Mouse (Mus musculus): ENCODE results near the gene Abhd11. TPM values are rescaled to one million over a fixed set of nuclear protein-coding genes. Genes with fewer than 3 reads are reported as not detected.

Abhd11 gene
- total RNA-seq, 2 experiments from 2014 or later = 30.0 to 32.7 TPM

GRCm38 (mm10) chr5:134999797-135000196 is 9.2 kb upstream of the Abhd11 start:
- Histone ChIP-seq H3K4me3 (no peak overlapping the region), H3K27ac (no peak overlapping the region)
- no peak for TF ChIP-seq CTCF (conservative IDR thresholded peaks at IDR 0.05)
- no peak for DNase-seq (ENCODE audit: low spot score in 2 of 2)

- DNase-seq (ENCODE audit: low spot score in 2 of 2) = no peak
- no peak overlapping the region for H3K27ac ChIP-seq
- H3K4me3 ChIP-seq = no peak overlapping the region
- no peak for TF ChIP-seq CTCF (conservative IDR thresholded peaks at IDR 0.05)
These were observed 8.2 kb upstream of the Abhd11 start for GRCm38 (mm10) chr5:135000751-135001150.

- DNase-seq (ENCODE audit: low spot score in 2 of 2) = no peak
- H3K4me3 ChIP-seq = no peak overlapping the region
- peak; percentile 47 for TF ChIP-seq CTCF (conservative IDR thresholded peaks at IDR 0.05)
- no peak overlapping the region for H3K27ac ChIP-seq
These were observed 7.6 kb upstream of the Abhd11 start for GRCm38 (mm10) chr5:135001309-135001708.

GRCm38 (mm10) chr5:135002151-135002550 is 6.8 kb upstream of the Abhd11 start:
- Histone ChIP-seq H3K4me3 (no peak overlapping the region), H3K27ac (no peak overlapping the region)
- TF ChIP-seq CTCF (conservative IDR thresholded peaks at IDR 0.05) = no peak
- no peak for DNase-seq (ENCODE audit: low spot score in 2 of 2)

DNA sequence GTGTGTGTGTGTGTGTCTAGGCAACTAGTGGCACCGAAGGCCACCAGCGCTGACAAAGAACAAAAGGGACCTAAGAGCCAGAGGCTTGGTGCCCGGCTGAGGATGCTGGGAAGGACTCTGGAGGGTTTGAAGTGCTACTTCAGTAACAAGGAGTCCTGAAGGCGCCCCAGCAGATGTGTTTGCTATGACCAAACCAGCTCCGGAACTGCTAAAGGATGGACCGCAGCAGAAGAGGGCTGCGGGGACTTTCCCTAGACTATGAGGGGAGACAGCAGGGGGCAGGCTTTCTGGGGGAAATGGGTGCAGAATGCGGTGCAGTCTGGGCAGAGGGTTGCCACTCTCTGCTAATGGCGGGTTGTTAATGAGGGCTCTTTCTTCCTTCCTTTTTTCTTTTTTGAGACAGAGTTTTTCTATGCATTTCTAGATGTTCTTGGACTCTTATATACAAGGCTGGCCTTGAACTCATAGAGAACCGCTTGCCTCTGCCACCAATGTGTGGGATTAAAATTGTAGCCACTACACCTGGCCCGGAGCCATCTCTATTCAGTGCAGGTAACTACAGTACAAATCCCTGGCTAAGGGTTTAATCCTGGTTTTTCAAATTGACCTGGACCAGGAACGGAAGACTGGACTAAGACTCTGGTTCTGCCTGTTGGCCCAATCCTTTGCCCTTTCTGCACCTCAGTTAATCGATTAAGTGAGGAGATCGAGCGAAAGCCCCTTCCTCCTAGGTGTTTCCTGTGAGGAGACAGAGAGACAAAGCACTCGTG is 965 bp upstream of the Abhd11 start:
- Histone ChIP-seq H3K4me3 (peak overlapping the region; percentile 92), H3K27ac (peak overlapping the region; percentile 99)
- TF ChIP-seq CTCF (conservative IDR thresholded peaks at IDR 0.05) = peak; percentile 34
- DNase-seq (ENCODE audit: low spot score in 2 of 2) = no peak

DNA sequence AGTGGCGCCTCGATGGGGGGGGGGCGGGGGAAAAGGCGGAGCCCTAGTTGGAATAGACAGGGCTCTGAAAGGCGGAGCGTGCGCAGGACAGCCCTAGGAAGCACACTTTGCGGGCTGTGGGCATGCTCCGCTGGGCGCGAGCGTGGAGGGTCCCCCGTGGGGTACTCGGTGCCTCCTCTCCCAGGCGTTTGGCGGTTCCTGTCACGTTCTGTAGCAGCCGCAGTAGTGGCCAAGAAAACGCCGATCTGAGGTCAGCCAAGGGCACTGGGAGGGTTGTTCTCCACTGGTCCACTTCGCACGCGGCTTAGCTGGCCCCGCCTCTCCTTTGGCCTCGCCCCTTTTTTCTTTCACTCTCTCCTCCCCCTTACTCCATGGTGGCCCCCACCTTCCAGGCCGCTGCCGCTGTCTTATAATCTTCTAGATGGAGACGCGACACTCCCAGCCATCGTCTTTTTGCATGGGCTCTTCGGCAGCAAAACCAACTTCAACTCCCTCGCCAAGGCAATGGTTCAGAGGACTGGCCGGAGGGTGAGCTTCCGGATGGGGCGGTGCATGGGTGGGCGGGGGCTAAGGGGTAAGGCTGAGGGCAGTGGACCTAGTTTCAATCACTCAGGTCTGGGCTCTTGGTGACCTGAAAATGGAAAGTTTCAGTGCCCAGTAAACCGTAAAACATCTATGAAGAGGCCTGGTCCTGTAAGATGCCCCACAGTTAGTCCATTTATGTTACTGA is 803 bp downstream of the Abhd11 start:
- peak; percentile 66 to 80 for DNase-seq (ENCODE audit: low spot score in 2 of 2)
- Histone ChIP-seq H3K4me3 (peak overlapping the region; percentile 92), H3K27ac (peak overlapping the region; percentile 99)
- no peak for TF ChIP-seq CTCF (conservative IDR thresholded peaks at IDR 0.05)

DNA sequence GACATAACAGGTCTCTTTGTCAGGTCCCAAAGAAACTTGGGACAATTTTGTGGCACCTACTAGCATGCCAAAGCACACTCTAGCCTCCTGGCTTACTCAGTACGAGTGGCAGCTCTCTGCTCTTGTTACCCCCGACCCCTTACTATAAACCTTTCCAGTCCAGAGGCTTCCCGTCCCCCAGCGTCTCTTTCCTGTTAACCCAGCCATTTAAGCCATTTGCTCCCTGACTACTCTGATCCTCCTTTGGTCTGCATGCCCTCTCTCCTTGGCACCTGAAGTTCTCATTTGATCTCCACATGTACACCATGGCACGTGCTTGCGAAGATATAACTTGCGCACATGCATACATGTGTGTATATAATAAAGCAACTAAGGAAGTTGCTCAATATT is 1.4 kb downstream of the Abhd11 start:
- DNase-seq (ENCODE audit: low spot score in 2 of 2) = no peak
- TF ChIP-seq CTCF (conservative IDR thresholded peaks at IDR 0.05) = no peak
- Histone ChIP-seq H3K27ac (peak overlapping the region; percentile 99), H3K4me3 (peak overlapping the region; percentile 92)

GRCm38 (mm10) chr5:135010841-135011743 is 2.1 kb downstream of the Abhd11 start:
- no peak overlapping the region for H3K27ac ChIP-seq
- TF ChIP-seq CTCF (conservative IDR thresholded peaks at IDR 0.05) = no peak
- no peak overlapping the region for H3K4me3 ChIP-seq
- DNase-seq (ENCODE audit: low spot score in 2 of 2) = no peak

DNA sequence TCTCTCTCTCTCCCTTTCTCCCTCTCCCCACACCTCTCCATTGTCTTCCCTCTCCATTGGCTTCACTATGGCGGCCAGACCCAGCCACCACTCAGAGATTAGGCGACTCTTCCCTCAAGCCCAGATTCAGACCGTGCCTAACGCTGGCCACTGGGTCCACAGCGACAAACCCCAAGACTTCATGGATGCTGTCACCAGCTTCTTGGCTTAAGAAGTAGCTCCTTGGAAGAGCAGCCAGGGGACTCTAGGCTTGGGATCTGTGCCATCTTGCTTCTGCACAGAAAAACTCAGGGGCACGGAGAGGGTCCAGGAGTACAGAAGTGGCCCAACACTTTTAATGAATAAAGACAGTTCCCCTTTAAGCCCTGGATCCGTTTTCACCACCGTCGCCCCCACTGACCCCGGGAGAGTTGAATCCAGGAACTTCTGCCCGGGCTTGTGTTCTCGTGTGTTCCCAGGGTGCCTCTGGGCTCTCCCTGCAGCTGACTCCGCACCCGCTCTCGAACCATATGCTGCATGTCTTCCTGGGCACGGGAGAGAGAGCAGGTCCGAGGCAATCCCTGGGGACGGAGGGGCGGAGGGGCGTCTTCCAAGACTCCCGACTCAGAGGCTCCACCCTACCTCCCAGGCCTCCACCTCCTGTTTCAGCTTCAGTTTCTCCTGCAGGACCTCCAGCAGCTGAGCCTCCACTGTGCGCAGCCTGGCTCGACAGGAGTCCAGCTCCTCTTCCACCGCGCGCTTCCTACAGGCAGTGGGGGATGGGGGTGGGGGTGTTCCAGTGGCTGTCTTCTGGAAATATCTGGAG is 3.1 kb downstream of the Abhd11 start:
- DNase-seq (ENCODE audit: low spot score in 2 of 2) = no peak
- no peak overlapping the region for H3K4me3 ChIP-seq
- TF ChIP-seq CTCF (conservative IDR thresholded peaks at IDR 0.05) = no peak
- H3K27ac ChIP-seq = no peak overlapping the region

GRCm38 (mm10) chr5:135012671-135013441 is 3.9 kb downstream of the Abhd11 start:
- H3K4me3 ChIP-seq = no peak overlapping the region
- DNase-seq (ENCODE audit: low spot score in 2 of 2) = peak; percentile 55 to 81
- no peak overlapping the region for H3K27ac ChIP-seq
- TF ChIP-seq CTCF (conservative IDR thresholded peaks at IDR 0.05) = peak; percentile 72

GRCm38 (mm10) chr5:135015497-135015896 is 6.5 kb downstream of the Abhd11 start:
- Histone ChIP-seq H3K27ac (no peak overlapping the region), H3K4me3 (no peak overlapping the region)
- peak; percentile 90 for DNase-seq (ENCODE audit: low spot score in 2 of 2)
- TF ChIP-seq CTCF (conservative IDR thresholded peaks at IDR 0.05) = peak; percentile 99
